Mouse (Mus musculus) hindbrain, embryonic 16.5 days (tissue): ENCODE measurements at regions not wholly inside any gene's neighbourhood (a gene's known extent, or its start where the extent isn't known, plus 50 kb on each side); places are given as distances from the start of the nearest gene placed in this dataset.

Source experiments
- ATAC-seq: fragments of 200-750 bp; cut with Nextera tagmentation; 2 replicates; pipeline ENCODE4 v1.8.0; 2017; ENCODE audit warnings: moderate TSS enrichment, moderate library complexity
- H3K27ac ChIP-seq: fragments of 300-500 bp; sonication (generic); 2 replicates; pipeline ENCODE4 v1.5.1; 2014; ENCODE audit warnings: low read depth, mild to moderate bottlenecking, control low read depth, low read length, moderate library complexity
- H3K27me3 ChIP-seq: fragments of 300-500 bp; sonication (generic); replicated peaks from 2 replicates; pipeline ENCODE4 v1.6.1; 2014; ENCODE audit warnings: low read length; ENCODE audit not compliant: control insufficient read depth, insufficient read depth
- H3K36me3 ChIP-seq: fragments of 300-500 bp; sonication (generic); 2 replicates; pipeline ENCODE4 v1.6.1; 2014; ENCODE audit warnings: mild to moderate bottlenecking, low read length, moderate library complexity, mixed read lengths; ENCODE audit not compliant: control insufficient read depth, insufficient read depth
- H3K4me1 ChIP-seq: fragments of 300-500 bp; sonication (generic); 2 replicates; pipeline ENCODE4 v1.6.1; 2014; ENCODE audit warnings: low read depth, low read length; ENCODE audit not compliant: control insufficient read depth, insufficient read depth
- H3K4me2 ChIP-seq: fragments of 300-500 bp; sonication (generic); 2 replicates; pipeline ENCODE4 v1.6.1; 2014; ENCODE audit warnings: mild to moderate bottlenecking, low read length, control low read depth, moderate library complexity
- H3K4me3 ChIP-seq: fragments of 300-500 bp; sonication (generic); 2 replicates; pipeline ENCODE4 v1.5.1; 2014; ENCODE audit warnings: mild to moderate bottlenecking, low read length, control low read depth, moderate library complexity
- H3K9ac ChIP-seq: fragments of 300-500 bp; sonication (generic); 2 replicates; pipeline ENCODE4 v1.6.1; 2014; ENCODE audit warnings: low read depth, mild to moderate bottlenecking, control low read depth, low read length, moderate library complexity
- H3K9me3 ChIP-seq: fragments of 300-500 bp; sonication (generic); 2 replicates; pipeline ENCODE4 v1.6.1; 2014; ENCODE audit warnings: mild to moderate bottlenecking, low read length, moderate library complexity; ENCODE audit not compliant: control insufficient read depth
- WGBS: fragments of 180-500 bp; shearing (Covaris S2); extraction: QIAGEN DNeasy Blood & Tissue Kit; methylation state at CpG from one replicate; pipeline ENCODE4 v1.1.7; 2014; 5-methylcytosine and 5-hydroxymethylcytosine counted together

- Histone ChIP-seq H3K9me3 (no peaks in the 10 kb centered on the region), H3K27me3 (no peaks in the 10 kb centered on the region), H3K27ac (no peak overlapping the region), H3K4me1 (no peaks in the 10 kb centered on the region), H3K9ac (no peak overlapping the region), H3K36me3 (no peaks in the 10 kb centered on the region), H3K4me3 (no peak overlapping the region), H3K4me2 (no peak overlapping the region)
- ATAC-seq = no peak
- 66% methylated on average over 6 of the region's 6 CpGs for WGBS
Measured at GRCm38 (mm10) chr3:9146481-9146880, 463.4 kb downstream of the Zfp704 start.

DNA sequence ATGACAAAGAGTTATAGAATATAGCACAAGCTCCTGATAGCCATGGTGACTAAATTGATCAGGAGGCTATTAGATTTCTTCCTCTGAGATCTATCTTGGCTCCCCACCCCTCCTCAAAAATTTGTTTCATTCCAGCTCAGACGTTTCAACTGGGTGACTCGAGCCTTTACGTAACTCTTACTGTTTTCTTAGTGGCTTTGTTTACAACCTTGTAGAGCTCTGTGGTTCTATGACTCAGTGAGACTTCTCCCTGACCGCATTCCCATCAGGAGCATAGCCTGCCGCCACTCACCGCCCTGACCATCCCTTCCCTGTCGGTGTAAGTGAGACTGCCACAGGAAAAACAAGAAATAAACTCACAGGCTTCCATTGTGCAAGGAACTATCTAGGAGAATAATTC is 464.3 kb downstream of the Zfp704 start:
- Histone ChIP-seq H3K36me3 (no peaks in the 10 kb centered on the region), H3K4me2 (no peak overlapping the region), H3K4me3 (no peak overlapping the region), H3K9ac (no peak overlapping the region), H3K9me3 (no peaks in the 10 kb centered on the region), H3K27me3 (no peaks in the 10 kb centered on the region), H3K27ac (no peak overlapping the region), H3K4me1 (no peaks in the 10 kb centered on the region)
- no peak for ATAC-seq
- WGBS = 87% methylated on average over 7 of the region's 7 CpGs

DNA sequence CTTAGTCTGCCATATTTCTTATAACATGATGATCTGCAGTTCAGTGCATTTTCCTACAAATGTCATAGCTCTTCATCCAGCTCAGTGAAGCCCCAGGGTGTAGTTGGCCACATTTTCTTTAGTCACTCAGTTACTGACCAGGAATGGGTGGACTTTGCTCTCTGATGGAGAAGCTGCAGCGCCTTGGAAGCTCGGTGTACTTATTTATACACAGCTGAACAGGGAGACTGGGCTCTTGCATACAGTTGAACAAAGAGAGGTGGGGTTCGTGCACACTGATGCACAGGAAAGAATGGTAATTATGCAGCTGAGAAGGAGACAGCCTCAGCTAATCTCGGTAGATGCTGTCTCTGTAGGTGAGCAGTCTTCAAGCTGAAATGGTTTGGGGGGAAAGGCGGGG is 468.0 kb downstream of the Zfp704 start:
- ATAC-seq = no peak
- no peak overlapping the region for H3K4me3 ChIP-seq
- no peak overlapping the region for H3K9ac ChIP-seq
- no peaks in the 10 kb centered on the region for H3K4me1 ChIP-seq
- H3K4me2 ChIP-seq = no peak overlapping the region
- no peaks in the 10 kb centered on the region for H3K27me3 ChIP-seq
- 74% methylated on average over 5 of the region's 5 CpGs for WGBS
- no peak overlapping the region for H3K27ac ChIP-seq
- H3K9me3 ChIP-seq = no peaks in the 10 kb centered on the region
- H3K36me3 ChIP-seq = no peaks in the 10 kb centered on the region

GRCm38 (mm10) chr3:9137131-9137874 is 472.6 kb downstream of the Zfp704 start:
- ATAC-seq = peak; percentile 71
- Histone ChIP-seq H3K27ac (no peak overlapping the region), H3K27me3 (no peaks in the 10 kb centered on the region), H3K9me3 (no peaks in the 10 kb centered on the region), H3K9ac (no peak overlapping the region), H3K36me3 (no peaks in the 10 kb centered on the region), H3K4me1 (no peaks in the 10 kb centered on the region), H3K4me3 (no peak overlapping the region), H3K4me2 (no peak overlapping the region)
- WGBS = 75% methylated on average over 22 of the region's 22 CpGs

- Histone ChIP-seq H3K4me1 (no peaks in the 10 kb centered on the region), H3K27me3 (no peaks in the 10 kb centered on the region), H3K9ac (no peak overlapping the region), H3K36me3 (no peaks in the 10 kb centered on the region), H3K27ac (no peak overlapping the region), H3K4me3 (no peak overlapping the region), H3K9me3 (no peaks in the 10 kb centered on the region), H3K4me2 (no peak overlapping the region)
- no peak for ATAC-seq
- 67% methylated on average over 12 of the region's 12 CpGs for WGBS
Measured at GRCm38 (mm10) chr3:9133991-9134390, 475.9 kb downstream of the Zfp704 start.

- Histone ChIP-seq H3K4me3 (no peak overlapping the region), H3K4me2 (no peak overlapping the region), H3K9ac (no peak overlapping the region), H3K9me3 (no peaks in the 10 kb centered on the region), H3K27me3 (no peaks in the 10 kb centered on the region), H3K4me1 (no peaks in the 10 kb centered on the region), H3K27ac (no peak overlapping the region), H3K36me3 (no peaks in the 10 kb centered on the region)
- 83% methylated on average over 12 of the region's 12 CpGs for WGBS
- no peak for ATAC-seq
Measured at GRCm38 (mm10) chr3:9132104-9132751, 477.7 kb downstream of the Zfp704 start.

DNA sequence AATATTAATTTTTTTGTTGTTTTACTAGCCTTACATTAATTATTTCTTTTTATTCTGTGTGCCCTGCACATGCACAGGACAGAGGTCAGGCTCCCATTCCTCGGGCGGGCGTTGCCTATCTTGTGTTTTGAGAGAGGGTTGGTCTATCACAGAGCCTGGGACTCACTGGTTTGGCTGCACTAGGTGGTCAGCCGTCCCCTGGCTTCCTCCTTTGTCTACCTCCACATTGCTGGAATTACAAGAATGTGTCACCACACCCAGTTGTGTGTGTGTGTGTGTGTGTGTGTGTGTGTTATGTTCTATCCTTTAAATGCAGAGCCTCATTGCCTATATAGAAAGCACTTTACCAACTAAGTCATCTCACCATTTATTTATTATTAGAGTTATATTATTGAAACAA is 478.5 kb downstream of the Zfp704 start:
- H3K4me3 ChIP-seq = no peak overlapping the region
- H3K36me3 ChIP-seq = no peaks in the 10 kb centered on the region
- no peak for ATAC-seq
- H3K9ac ChIP-seq = no peak overlapping the region
- H3K27me3 ChIP-seq = no peaks in the 10 kb centered on the region
- WGBS = 81% methylated on average over 4 of the region's 4 CpGs
- no peak overlapping the region for H3K4me2 ChIP-seq
- no peaks in the 10 kb centered on the region for H3K9me3 ChIP-seq
- H3K27ac ChIP-seq = no peak overlapping the region
- H3K4me1 ChIP-seq = no peaks in the 10 kb centered on the region

DNA sequence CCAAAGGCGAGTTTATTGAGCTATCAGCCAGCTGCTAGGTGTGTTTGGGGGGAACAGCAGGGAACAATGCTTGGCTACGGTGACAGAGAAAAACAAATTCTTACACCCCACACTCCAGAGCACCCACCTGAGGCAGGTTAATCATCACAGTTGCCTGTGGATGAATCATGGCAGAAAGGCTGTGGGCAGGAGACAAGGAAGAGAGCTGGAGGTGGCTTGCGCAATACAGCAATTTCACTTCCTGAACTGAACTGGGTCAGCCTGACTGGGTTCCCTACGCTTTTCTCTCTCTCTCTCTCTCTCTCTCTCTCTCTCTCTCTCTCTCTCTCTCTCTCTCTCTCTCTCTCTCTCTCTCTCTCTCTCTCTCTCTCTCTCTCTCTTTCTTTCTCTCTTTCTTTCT is 481.5 kb downstream of the Zfp704 start:
- H3K9ac ChIP-seq = no peak overlapping the region
- no peak overlapping the region for H3K27ac ChIP-seq
- H3K4me2 ChIP-seq = no peak overlapping the region
- no peaks in the 10 kb centered on the region for H3K9me3 ChIP-seq
- WGBS = 82% methylated on average over 4 of the region's 4 CpGs
- no peaks in the 10 kb centered on the region for H3K36me3 ChIP-seq
- H3K4me1 ChIP-seq = no peaks in the 10 kb centered on the region
- H3K4me3 ChIP-seq = no peak overlapping the region
- ATAC-seq = no peak
- no peaks in the 10 kb centered on the region for H3K27me3 ChIP-seq

- no peaks in the 10 kb centered on the region for H3K9me3 ChIP-seq
- no peak overlapping the region for H3K9ac ChIP-seq
- no peak overlapping the region for H3K4me2 ChIP-seq
- no peaks in the 10 kb centered on the region for H3K36me3 ChIP-seq
- no peak for ATAC-seq
- no peak overlapping the region for H3K4me3 ChIP-seq
- no peaks in the 10 kb centered on the region for H3K27me3 ChIP-seq
- no peaks in the 10 kb centered on the region for H3K4me1 ChIP-seq
- no peak overlapping the region for H3K27ac ChIP-seq
- 43% methylated on average over 5 of the region's 5 CpGs for WGBS
Measured at GRCm38 (mm10) chr3:9123079-9123478, 486.8 kb downstream of the Zfp704 start.
